9 mouse cellular contexts compared by ENCODE assay signal in genomic region chr1:181615866-181616491, GRCm38 (mm10). TPM values are rescaled to one million over a fixed set of nuclear protein-coding genes. Genes with fewer than 3 reads are reported as not detected.
DNase-seq lines count a peak whose midpoint lies in the region; ATAC-seq and TF ChIP-seq lines count a peak whose summit lies in the region.
"Had no signal": no experiment of that assay in that cellular context is flagged by ENCODE, and none has a peak within 500 bp of the region (broad histone marks: within the 10 kb centered on the region; RNA-seq: fewer than 3 reads in every experiment).

No protein-coding gene starts in this region.

- H3K4me1 ChIP-seq in midbrain, embryonic 10.5 days, result no peaks in the 10 kb centered on the region
- H3K4me1 ChIP-seq in midbrain, embryonic 13.5 days (replicated peaks), result no peaks in the 10 kb centered on the region
- H3K4me1 ChIP-seq in forebrain, embryonic 13.5 days, result no peaks in the 10 kb centered on the region
- no peaks in the 10 kb centered on the region for H3K4me1 ChIP-seq in hindbrain, postnatal 0 days (ENCODE audit: insufficient read depth, low read length)
- no peaks in the 10 kb centered on the region for H3K4me1 ChIP-seq in spleen, adult 2 months (ENCODE audit: control insufficient read depth, insufficient read depth, insufficient read length)

- 49% methylated on average over 11 of the region's 11 CpGs for WGBS in midbrain, embryonic 10.5 days
- WGBS in midbrain, embryonic 13.5 days, result 45% methylated on average over 11 of the region's 11 CpGs
- WGBS in forebrain, embryonic 13.5 days, result 46% methylated on average over 11 of the region's 11 CpGs
- WGBS in hindbrain, postnatal 0 days, result 46% methylated on average over 11 of the region's 11 CpGs
- 40% methylated on average over 11 of the region's 11 CpGs for WGBS in spleen, adult 2 months

- no peak for ATAC-seq in midbrain, embryonic 13.5 days
- ATAC-seq in cerebellum, adult (ENCODE audit: insufficient number of reproducible peaks, low FRiP score, low TSS enrichment), result peak; percentile 58
- ATAC-seq in forebrain, embryonic 13.5 days, result peak; percentile 74; the same call in 1 of the 2 replicates
- ATAC-seq in hindbrain, postnatal 0 days, result peak; percentile 62; the same call in 1 of the 2 replicates
- ATAC-seq in megakaryocyte-erythroid progenitor cell, adult 5-6 weeks (replicated peaks; ENCODE audit: low FRiP score, low TSS enrichment, poor library complexity, severe bottlenecking), result peak; percentile 96

- DNase-seq in midbrain, embryonic 10.5 days (ENCODE audit: low spot score), result peak; percentile 40
- peak; percentile 88 for DNase-seq in hindbrain, postnatal 0 days (ENCODE audit: low spot score)
- peak; percentile 36 for DNase-seq in left cerebral cortex, adult 11 months (ENCODE audit: low spot score)
- peak; percentile 21 to 37 for DNase-seq in spleen, adult 2 months (ENCODE audit: low read depth in 1 of 2, low spot score in 2 of 2)

- H3K27ac ChIP-seq in midbrain, embryonic 10.5 days (replicated peaks), result no peak overlapping the region
- H3K27ac ChIP-seq in midbrain, embryonic 13.5 days, result no peak overlapping the region
- H3K27ac ChIP-seq in forebrain, embryonic 13.5 days, result no peak overlapping the region
- H3K27ac ChIP-seq in hindbrain, postnatal 0 days, result no peak overlapping the region
- no peak overlapping the region for H3K27ac ChIP-seq in spleen, adult 2 months (ENCODE audit: insufficient read depth, low read length)
- H3K27ac ChIP-seq: embryonic facial prominence, embryonic 12.5 days had no signal

- H3K9ac ChIP-seq in midbrain, embryonic 13.5 days (replicated peaks), result no peak overlapping the region
- H3K9ac ChIP-seq in forebrain, embryonic 13.5 days, result no peak overlapping the region
- H3K9ac ChIP-seq in hindbrain, postnatal 0 days (replicated peaks; ENCODE audit: low read length), result no peak overlapping the region
- H3K9ac ChIP-seq: embryonic facial prominence, embryonic 12.5 days had no signal

- no peak overlapping the region for H3K4me2 ChIP-seq in midbrain, embryonic 13.5 days (replicated peaks)
- no peak overlapping the region for H3K4me2 ChIP-seq in forebrain, embryonic 13.5 days
- H3K4me2 ChIP-seq in hindbrain, postnatal 0 days (ENCODE audit: low read depth, low read length), result no peak overlapping the region
- H3K4me2 ChIP-seq: embryonic facial prominence, embryonic 12.5 days had no signal

- TF ChIP-seq POLR2A in spleen, adult 2 months (IDR thresholded peaks at IDR 0.05; ENCODE audit: low read depth, low read length), result no peak

- H3K9me3 ChIP-seq in midbrain, embryonic 10.5 days (replicated peaks), result no peaks in the 10 kb centered on the region
- H3K9me3 ChIP-seq in midbrain, embryonic 13.5 days, result no peaks in the 10 kb centered on the region
- H3K9me3 ChIP-seq in forebrain, embryonic 13.5 days (replicated peaks), result no peaks in the 10 kb centered on the region
- no peaks in the 10 kb centered on the region for H3K9me3 ChIP-seq in hindbrain, postnatal 0 days (ENCODE audit: low read length)
- H3K9me3 ChIP-seq: embryonic facial prominence, embryonic 12.5 days had no signal

- no peaks in the 10 kb centered on the region for H3K36me3 ChIP-seq in midbrain, embryonic 10.5 days
- H3K36me3 ChIP-seq in midbrain, embryonic 13.5 days, result no peaks in the 10 kb centered on the region
- no peaks in the 10 kb centered on the region for H3K36me3 ChIP-seq in forebrain, embryonic 13.5 days (ENCODE audit: poor library complexity, severe bottlenecking)
- no peaks in the 10 kb centered on the region for H3K36me3 ChIP-seq in hindbrain, postnatal 0 days (ENCODE audit: insufficient read depth, low read length)
- no peaks in the 10 kb centered on the region for H3K36me3 ChIP-seq in spleen, adult 2 months (ENCODE audit: control insufficient read depth, insufficient read depth, low read length)
- H3K36me3 ChIP-seq: embryonic facial prominence, embryonic 12.5 days had no signal

- TF ChIP-seq CTCF in hindbrain, postnatal 0 days (IDR thresholded peaks at IDR 0.05; ENCODE audit: low read depth), result peak; percentile 94
- peak; percentile 64; the same call in 1 of the 2 replicates for TF ChIP-seq CTCF in spleen, adult 2 months (IDR thresholded peaks at IDR 0.05; ENCODE audit: extremely low read depth, insufficient read depth, insufficient read length, insufficient replicate concordance)

- no peak overlapping the region for H3K4me3 ChIP-seq in midbrain, embryonic 10.5 days
- no peak overlapping the region for H3K4me3 ChIP-seq in midbrain, embryonic 13.5 days (replicated peaks)
- H3K4me3 ChIP-seq in forebrain, embryonic 13.5 days, result no peak overlapping the region
- H3K4me3 ChIP-seq in hindbrain, postnatal 0 days (ENCODE audit: low read length), result no peak overlapping the region
- no peak overlapping the region for H3K4me3 ChIP-seq in spleen, adult 2 months (ENCODE audit: extremely low read depth, insufficient read depth, insufficient read length)
- H3K4me3 ChIP-seq: embryonic facial prominence, embryonic 12.5 days had no signal

- H3K27me3 ChIP-seq in midbrain, embryonic 10.5 days (ENCODE audit: low read depth, poor library complexity, severe bottlenecking), result no peaks in the 10 kb centered on the region
- no peaks in the 10 kb centered on the region for H3K27me3 ChIP-seq in midbrain, embryonic 13.5 days
- H3K27me3 ChIP-seq in forebrain, embryonic 13.5 days, result no peaks in the 10 kb centered on the region
- no peaks in the 10 kb centered on the region for H3K27me3 ChIP-seq in hindbrain, postnatal 0 days (ENCODE audit: insufficient read depth, low read length)
- H3K27me3 ChIP-seq in spleen, adult 2 months (ENCODE audit: control insufficient read depth, insufficient read depth, low read length), result no peaks in the 10 kb centered on the region
- H3K27me3 ChIP-seq: embryonic facial prominence, embryonic 12.5 days had no signal

RNA-seq across cellular contexts. Expression of gene Dnah14, which starts 39.6 kb away (rescaled TPM):
- polyA plus RNA-seq in midbrain, embryonic 10.5 days (2016; fragmentation: Nextera tagmentation; extraction: Ambion mirVana), result 1.9 and 2.1 TPM in 2 replicates
- 0.73 and 0.82 TPM in 2 replicates for polyA plus RNA-seq in midbrain, embryonic 13.5 days (2015; fragmentation: Nextera tagmentation; extraction: Ambion mirVana)
- 1.4 and 2.0 TPM in 2 replicates for polyA plus RNA-seq in forebrain, embryonic 13.5 days (2015; fragmentation: Nextera tagmentation; extraction: Ambion mirVana)
- 0.05 and 0.18 TPM in 2 replicates for total RNA-seq in hindbrain, postnatal 0 days (2014; rRNA removed)
- 0.80 and 1.5 TPM in 2 replicates for polyA plus RNA-seq in hindbrain, postnatal 0 days (2015; fragmentation: Nextera tagmentation; extraction: Ambion mirVana)
- total RNA-seq in megakaryocyte-erythroid progenitor cell, adult 5-6 weeks (2014; fragmentation: Nextera tagmentation), result not detected in 2 replicates
- 0.84 and 4.8 TPM in 2 replicates for total RNA-seq in megakaryocyte-erythroid progenitor cell, adult 5-6 weeks (2017)
- not detected in 2 replicates for polyA plus RNA-seq in spleen, adult 2 months (2012; rRNA removed)

Comparison
In these comparisons a context has a peak if more than half of its experiments do, and no peak if none do; other contexts are left out.
1. DNase-seq: peak in every context shown above with its lines; median percentile 88 in hindbrain, postnatal 0 days; 40 in midbrain, embryonic 10.5 days; 36 in left cerebral cortex, adult 11 months; 29 in spleen, adult 2 months.